Mouse (Mus musculus) limb, embryonic 12.5 days (tissue): ENCODE data around the gene Olfr263. TPM values are rescaled to one million over a fixed set of nuclear protein-coding genes. Genes with fewer than 3 reads are reported as not detected.

Experiments
- ATAC-seq: fragments of 200-750 bp; cut with Nextera tagmentation; 2 replicates; pipeline ENCODE4 v1.8.0; 2017; ENCODE audit warnings: low read depth, moderate TSS enrichment; ENCODE audit not compliant: insufficient number of reproducible peaks, insufficient read depth, low FRiP score, low TSS enrichment
- H3K27ac ChIP-seq: fragments of 300-500 bp; sonication (generic); 2 replicates; pipeline ENCODE4 v1.5.1; 2016; ENCODE audit warnings: mild to moderate bottlenecking, moderate library complexity
- H3K27me3 ChIP-seq: fragments of 300-500 bp; sonication (generic); 2 replicates; pipeline ENCODE4 v1.6.1; 2016; ENCODE audit warnings: mild to moderate bottlenecking, moderate library complexity
- H3K36me3 ChIP-seq: fragments of 300-500 bp; sonication (generic); 2 replicates; pipeline ENCODE4 v1.6.1; 2016; ENCODE audit warnings: mild to moderate bottlenecking, moderate library complexity
- H3K4me1 ChIP-seq: fragments of 300-500 bp; sonication (generic); replicated peaks from 2 replicates; pipeline ENCODE4 v1.6.1; 2016
- H3K4me2 ChIP-seq: fragments of 300-500 bp; sonication (generic); 2 replicates; pipeline ENCODE4 v1.6.1; 2016; ENCODE audit warnings: mild to moderate bottlenecking, moderate library complexity
- H3K4me3 ChIP-seq: fragments of 300-500 bp; sonication (generic); replicated peaks from 2 replicates; pipeline ENCODE4 v1.5.1; 2016; ENCODE audit warnings: mild to moderate bottlenecking
- H3K9ac ChIP-seq: fragments of 300-500 bp; sonication (generic); replicated peaks from 2 replicates; pipeline ENCODE4 v1.6.1; 2016; ENCODE audit warnings: mild to moderate bottlenecking, moderate library complexity
- H3K9me3 ChIP-seq: fragments of 300-500 bp; sonication (generic); 2 replicates; pipeline ENCODE4 v1.6.1; 2016; ENCODE audit warnings: mild to moderate bottlenecking, moderate library complexity
- WGBS: fragments of 180-500 bp; shearing (Covaris S2); methylation state at CpG from one replicate; pipeline ENCODE4 v1.1.7; 2016; 5-methylcytosine and 5-hydroxymethylcytosine counted together
- polyA plus RNA-seq: library from polyadenylated mRNA; unstranded; fragments of >200 nt; fragmentation: Nextera tagmentation; extraction: Ambion mirVana; gene quantifications from 2 replicates; pipeline ENCODE4 v1.2.1, GENCODE M21; 2016

Gene Olfr263
- polyA plus RNA-seq, 1 experiment from 2014 or later = not detected

DNA sequence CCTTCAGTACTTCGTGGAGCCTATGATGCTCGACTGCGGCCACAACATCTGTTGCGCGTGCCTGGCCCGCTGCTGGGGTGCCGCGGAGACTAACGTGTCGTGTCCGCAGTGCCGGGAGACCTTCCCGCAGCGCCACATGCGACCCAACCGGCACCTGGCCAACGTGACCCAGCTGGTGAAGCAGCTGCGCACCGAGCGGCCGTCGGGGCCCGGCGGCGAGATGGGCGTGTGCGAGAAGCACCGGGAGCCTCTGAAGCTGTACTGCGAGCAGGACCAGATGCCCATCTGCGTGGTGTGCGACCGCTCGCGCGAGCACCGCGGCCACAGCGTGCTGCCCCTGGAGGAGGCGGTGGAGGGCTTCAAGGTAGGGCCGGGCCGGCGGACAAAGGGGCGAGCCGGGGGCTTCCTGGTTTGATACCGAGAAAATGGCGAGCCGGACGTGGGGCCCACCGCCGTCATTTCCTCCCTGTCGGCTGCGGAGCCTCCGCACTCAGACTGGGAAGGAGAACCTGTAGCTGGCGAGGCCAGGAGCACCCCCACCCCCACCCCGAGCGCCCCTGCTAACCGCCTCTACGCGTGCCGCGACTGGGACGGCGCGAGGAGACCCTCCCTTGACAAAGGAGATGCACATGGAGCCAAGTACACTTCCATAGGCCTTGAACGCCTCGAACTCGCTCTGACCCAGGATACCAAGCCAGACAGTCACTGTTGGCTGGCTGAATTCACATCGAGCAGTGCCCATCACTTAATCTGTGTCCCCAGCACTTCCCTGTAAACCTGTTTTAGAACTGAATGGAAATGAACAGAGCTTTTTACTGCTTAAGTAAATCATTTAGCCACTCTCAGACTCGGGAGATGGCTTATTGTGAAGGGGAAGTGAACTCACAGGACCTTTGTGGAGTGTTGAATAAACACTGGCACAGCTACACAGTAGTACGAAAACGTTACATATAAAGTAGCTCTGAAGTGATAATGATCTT is 51.4 kb downstream of the Olfr263 start:
- no peaks in the 10 kb centered on the region for H3K9me3 ChIP-seq
- under 1% methylated on average over 70 of the region's 71 CpGs for WGBS
- peak; percentile 39 for ATAC-seq
- H3K4me3 ChIP-seq = peak overlapping the region; percentile 98
- H3K9ac ChIP-seq = peak overlapping the region; percentile 95
- peaks cover 30% of the 10 kb centered on the region for H3K4me1 ChIP-seq
- peaks cover 42% of the 10 kb centered on the region for H3K36me3 ChIP-seq
- peak overlapping the region; percentile 97 for H3K27ac ChIP-seq
- H3K27me3 ChIP-seq = no peaks in the 10 kb centered on the region
- H3K4me2 ChIP-seq = peak overlapping the region; percentile 90

DNA sequence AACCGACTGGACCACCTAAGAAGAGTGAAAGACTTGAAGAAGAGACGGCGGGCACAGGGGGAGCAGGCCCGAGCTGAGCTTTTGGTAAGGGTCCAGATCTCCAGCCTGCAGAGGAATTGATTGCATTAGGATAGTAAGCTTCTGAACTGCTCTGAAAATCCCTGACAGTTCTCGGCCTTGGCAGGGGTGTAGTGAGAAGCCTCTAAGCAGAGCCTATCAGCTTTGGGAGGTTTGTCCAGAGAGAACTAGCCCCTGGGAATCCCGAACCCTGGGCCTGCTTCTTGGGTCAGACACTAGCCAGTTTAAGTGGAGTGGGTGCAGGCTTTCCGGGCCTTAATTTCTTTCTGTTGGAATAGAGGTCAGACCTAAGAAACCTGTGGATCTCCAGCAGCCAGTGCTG is 52.6 kb downstream of the Olfr263 start:
- no peak for ATAC-seq

DNA sequence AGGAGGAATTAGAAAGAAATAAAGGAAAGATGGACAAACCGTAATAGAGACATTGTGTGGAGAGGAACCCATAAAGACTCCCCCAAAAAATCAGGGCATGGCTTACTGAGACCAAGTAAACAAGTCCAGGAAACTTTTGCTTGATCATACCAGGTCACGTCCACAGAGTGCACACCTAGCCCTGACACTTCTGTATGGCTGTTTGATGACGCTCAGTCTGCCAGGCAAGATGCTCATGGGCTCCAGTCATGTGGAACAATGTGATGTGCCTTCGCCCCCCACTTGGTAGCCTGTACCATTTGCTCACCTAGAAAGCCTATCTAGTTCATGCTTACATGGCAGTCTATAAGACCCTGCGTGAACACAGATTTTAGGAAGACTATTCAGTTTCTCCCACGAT is 53.6 kb downstream of the Olfr263 start:
- H3K9ac ChIP-seq = no peak overlapping the region
- ATAC-seq = no peak
- peaks cover 30% of the 10 kb centered on the region for H3K4me1 ChIP-seq
- WGBS = 96% methylated on average over 6 of the region's 6 CpGs
- no peak overlapping the region for H3K4me2 ChIP-seq
- H3K27me3 ChIP-seq = no peaks in the 10 kb centered on the region
- peaks cover 64% of the 10 kb centered on the region for H3K36me3 ChIP-seq
- H3K4me3 ChIP-seq = no peak overlapping the region
- no peaks in the 10 kb centered on the region for H3K9me3 ChIP-seq
- H3K27ac ChIP-seq = no peak overlapping the region

More for the DNA sequence above, 52.6 kb downstream of the Olfr263 start:
- peak overlapping the region; percentile 90 for H3K4me2 ChIP-seq
- peak overlapping the region; percentile 98 for H3K4me3 ChIP-seq
- H3K27me3 ChIP-seq = no peaks in the 10 kb centered on the region
- H3K27ac ChIP-seq = no peak overlapping the region
- peaks cover 30% of the 10 kb centered on the region for H3K4me1 ChIP-seq
- H3K36me3 ChIP-seq = peaks cover 54% of the 10 kb centered on the region
- H3K9me3 ChIP-seq = no peaks in the 10 kb centered on the region
- peak overlapping the region; percentile 95 for H3K9ac ChIP-seq
- WGBS = 78% methylated on average over 7 of the region's 7 CpGs

DNA sequence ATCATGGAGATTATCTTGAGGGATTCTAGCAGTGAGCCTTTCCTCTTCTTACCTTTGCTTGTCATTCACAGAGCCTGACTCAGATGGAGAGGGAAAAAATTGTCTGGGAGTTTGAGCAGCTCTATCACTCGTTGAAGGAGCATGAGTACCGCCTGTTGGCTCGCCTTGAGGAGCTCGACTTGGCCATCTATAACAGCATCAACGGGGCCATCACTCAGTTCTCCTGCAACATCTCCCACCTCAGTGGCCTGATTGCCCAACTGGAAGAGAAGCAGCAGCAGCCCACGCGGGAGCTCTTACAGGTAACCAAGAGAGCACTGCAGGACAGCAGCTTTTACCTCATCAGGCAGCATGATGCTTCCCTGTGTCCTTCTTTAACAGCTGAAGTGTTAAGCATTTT is 54.2 kb downstream of the Olfr263 start:
- Histone ChIP-seq H3K4me2 (no peak overlapping the region), H3K27me3 (no peaks in the 10 kb centered on the region), H3K27ac (no peak overlapping the region), H3K36me3 (peaks cover 70% of the 10 kb centered on the region), H3K4me3 (no peak overlapping the region), H3K9ac (no peak overlapping the region), H3K4me1 (peaks cover 29% of the 10 kb centered on the region), H3K9me3 (no peaks in the 10 kb centered on the region)
- ATAC-seq = no peak
- WGBS = 96% methylated on average over 7 of the region's 7 CpGs

DNA sequence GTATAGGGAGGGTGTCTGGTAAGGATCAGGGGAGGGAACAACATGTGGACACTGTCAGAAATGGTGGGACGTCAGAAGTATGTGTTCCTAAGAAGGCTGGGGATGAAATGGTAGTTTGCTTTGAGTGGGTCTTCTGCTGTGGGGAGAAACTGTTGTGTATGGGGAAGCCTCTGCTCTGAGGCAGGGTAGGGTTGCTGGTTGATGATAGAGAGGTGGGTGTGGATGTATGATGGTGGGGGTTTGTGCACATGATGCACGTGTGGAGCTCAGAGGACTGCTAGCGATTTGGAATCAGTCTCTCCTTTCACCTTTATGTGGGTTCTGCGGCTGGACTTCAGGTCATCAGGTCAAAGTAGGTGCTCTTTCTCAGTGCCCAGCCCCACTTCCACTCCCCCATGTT is 56.1 kb downstream of the Olfr263 start:
- peaks cover 89% of the 10 kb centered on the region for H3K36me3 ChIP-seq
- ATAC-seq = no peak
- WGBS = 81% methylated on average over 4 of the region's 4 CpGs
- H3K4me3 ChIP-seq = no peak overlapping the region
- H3K9me3 ChIP-seq = no peaks in the 10 kb centered on the region
- H3K4me2 ChIP-seq = no peak overlapping the region
- peaks cover 21% of the 10 kb centered on the region for H3K4me1 ChIP-seq
- no peaks in the 10 kb centered on the region for H3K27me3 ChIP-seq
- H3K9ac ChIP-seq = no peak overlapping the region
- no peak overlapping the region for H3K27ac ChIP-seq

Other genes with a start within 250 kb of the Olfr263 start
- gene Olfr1370, start 54.7 kb upstream of the Olfr263 start, polyA plus RNA-seq = not detected in 2 replicates
- gene Olfr1369-ps1, start 18.2 kb upstream of the Olfr263 start, polyA plus RNA-seq = not detected in 2 replicates
- gene Olfr1368, start 16.2 kb downstream of the Olfr263 start, polyA plus RNA-seq = not detected in 2 replicates
- gene Trim27, start 49.8 kb downstream of the Olfr263 start, polyA plus RNA-seq = 180 TPM in 2 replicates
- not detected in 2 replicates for gene Gpx5, start 163.1 kb downstream of the Olfr263 start, polyA plus RNA-seq
- 0.60 and 0.73 TPM in 2 replicates for gene Gpx6, start 182.5 kb downstream of the Olfr263 start, polyA plus RNA-seq
- gene Olfr1367, start 217.3 kb downstream of the Olfr263 start, polyA plus RNA-seq = not detected in 2 replicates
- 16.4 and 17.1 TPM in 2 replicates for gene Zscan12, start 233.2 kb downstream of the Olfr263 start, polyA plus RNA-seq